ENCODE assay signal across 22 mouse cellular contexts in genomic region chr4:48636831-48637230, GRCm38 (mm10). TPM values are rescaled to one million over a fixed set of nuclear protein-coding genes. Genes with fewer than 3 reads are reported as not detected.
DNase-seq lines count a peak whose midpoint lies in the region; ATAC-seq and TF ChIP-seq lines count a peak whose summit lies in the region.
"Had no signal": no experiment of that assay in that cellular context is flagged by ENCODE, and none has a peak within 500 bp of the region (broad histone marks: within the 10 kb centered on the region; RNA-seq: fewer than 3 reads in every experiment).

No protein-coding gene starts in this region.

- no peaks in the 10 kb centered on the region for H3K9me3 ChIP-seq in intestine, embryonic 14.5 days (ENCODE audit: control insufficient read depth, low read length)
- H3K9me3 ChIP-seq in intestine, postnatal 0 days (ENCODE audit: control insufficient read depth) = no peaks in the 10 kb centered on the region
- H3K9me3 ChIP-seq in intestine, embryonic 15.5 days = no peaks in the 10 kb centered on the region
- H3K9me3 ChIP-seq in intestine, embryonic 16.5 days (ENCODE audit: control insufficient read depth, low read length) = no peaks in the 10 kb centered on the region
- H3K9me3 ChIP-seq: embryonic facial prominence, embryonic 13.5 days; embryonic facial prominence, embryonic 15.5 days; forebrain, embryonic 10.5 days; forebrain, embryonic 12.5 days had no signal

- H3K4me3 ChIP-seq in intestine, embryonic 14.5 days (ENCODE audit: low read depth, low read length) = no peak overlapping the region
- no peak overlapping the region for H3K4me3 ChIP-seq in intestine, postnatal 0 days (ENCODE audit: low read depth, low read length)
- H3K4me3 ChIP-seq in intestine, embryonic 15.5 days (replicated peaks) = no peak overlapping the region
- H3K4me3 ChIP-seq in intestine, embryonic 16.5 days (ENCODE audit: low read length) = no peak overlapping the region
- H3K4me3 ChIP-seq: embryonic facial prominence, embryonic 13.5 days; embryonic facial prominence, embryonic 15.5 days; erythroblast, embryonic 14.5 days; forebrain, embryonic 10.5 days; forebrain, embryonic 12.5 days had no signal

- peaks cover 7% of the 10 kb centered on the region for H3K4me1 ChIP-seq in intestine, embryonic 14.5 days (replicated peaks; ENCODE audit: control insufficient read depth, insufficient read depth, low read length)
- H3K4me1 ChIP-seq in intestine, postnatal 0 days (replicated peaks; ENCODE audit: control insufficient read depth, insufficient read depth, low read length) = no peaks in the 10 kb centered on the region
- H3K4me1 ChIP-seq in intestine, embryonic 15.5 days (replicated peaks) = no peaks in the 10 kb centered on the region
- 0 out of 2 replicates have a peak, but pooled peaks cover 3% of the 10 kb centered on the region for H3K4me1 ChIP-seq in intestine, embryonic 16.5 days (ENCODE audit: control insufficient read depth, insufficient read depth, low read length)
- H3K4me1 ChIP-seq: embryonic facial prominence, embryonic 15.5 days had no signal

- H3K36me3 ChIP-seq in intestine, embryonic 14.5 days (ENCODE audit: control insufficient read depth, insufficient read depth, low read length) = peaks cover 34% of the 10 kb centered on the region
- H3K36me3 ChIP-seq in intestine, postnatal 0 days (ENCODE audit: control insufficient read depth, insufficient read depth) = no peaks in the 10 kb centered on the region
- H3K36me3 ChIP-seq in intestine, embryonic 15.5 days = 0 out of 2 replicates have a peak, but pooled peaks cover 2% of the 10 kb centered on the region
- peaks cover 2% of the 10 kb centered on the region; the same call in 1 of the 2 replicates for H3K36me3 ChIP-seq in intestine, embryonic 16.5 days (ENCODE audit: control insufficient read depth, insufficient read depth, low read length)

- TF ChIP-seq CTCF in intestine, postnatal 0 days (IDR thresholded peaks at IDR 0.05; ENCODE audit: low read depth) = no peak

- ATAC-seq in intestine, embryonic 14.5 days (replicated peaks; ENCODE audit: low FRiP score, low TSS enrichment, low read depth) = no peak
- no peak for ATAC-seq in intestine, postnatal 0 days
- peak; percentile 61; the same call in 1 of the 2 replicates for ATAC-seq in intestine, embryonic 15.5 days
- ATAC-seq in intestine, embryonic 16.5 days = peak; percentile 72; the same call in 1 of the 2 replicates
- ATAC-seq: forebrain, embryonic 14.5 days; forebrain, embryonic 16.5 days had no signal

- H3K4me2 ChIP-seq in intestine, embryonic 14.5 days (ENCODE audit: low read length) = no peak overlapping the region
- no peak overlapping the region for H3K4me2 ChIP-seq in intestine, postnatal 0 days (replicated peaks; ENCODE audit: low read depth)
- H3K4me2 ChIP-seq in intestine, embryonic 15.5 days (replicated peaks) = no peak overlapping the region
- H3K4me2 ChIP-seq in intestine, embryonic 16.5 days (ENCODE audit: low read depth, low read length) = no peak overlapping the region
- H3K4me2 ChIP-seq: embryonic facial prominence, embryonic 13.5 days; embryonic facial prominence, embryonic 15.5 days; forebrain, embryonic 12.5 days had no signal

- DNase-seq in intestine, embryonic 14.5 days (ENCODE audit: low spot score) = peak; percentile 46
- DNase-seq in testis, postnatal 14 days (ENCODE audit: low spot score) = no peak
- DNase-seq: adrenal gland, adult 2 months; adrenal gland, postnatal 10 days; adrenal gland, postnatal 25 days; cerebellum, adult 11 months; cerebellum, adult 18-20 months; cerebellum, adult 8-10 months; cerebellum, adult 9-11 months; cerebellum, postnatal 14 days; cerebellum, postnatal 36 days; embryo, embryonic 11 days had no signal

- no peaks in the 10 kb centered on the region for H3K27me3 ChIP-seq in intestine, embryonic 14.5 days (replicated peaks; ENCODE audit: control insufficient read depth, insufficient read depth, low read length)
- no peaks in the 10 kb centered on the region for H3K27me3 ChIP-seq in intestine, postnatal 0 days (replicated peaks; ENCODE audit: control insufficient read depth, insufficient read depth, low read length)
- H3K27me3 ChIP-seq in intestine, embryonic 15.5 days (replicated peaks) = no peaks in the 10 kb centered on the region
- H3K27me3 ChIP-seq in intestine, embryonic 16.5 days (replicated peaks; ENCODE audit: control insufficient read depth, insufficient read depth, low read length) = no peaks in the 10 kb centered on the region
- H3K27me3 ChIP-seq: embryonic facial prominence, embryonic 13.5 days; embryonic facial prominence, embryonic 15.5 days; forebrain, embryonic 12.5 days had no signal

- 67% methylated on average over 13 of the region's 13 CpGs for WGBS in intestine, embryonic 14.5 days
- 39% methylated on average over 13 of the region's 13 CpGs for WGBS in intestine, postnatal 0 days
- 66% methylated on average over 13 of the region's 13 CpGs for WGBS in intestine, embryonic 15.5 days
- WGBS in intestine, embryonic 16.5 days = 61% methylated on average over 13 of the region's 13 CpGs

- no peak overlapping the region for H3K27ac ChIP-seq in intestine, embryonic 14.5 days (ENCODE audit: low read depth)
- no peak overlapping the region for H3K27ac ChIP-seq in intestine, postnatal 0 days (ENCODE audit: low read depth, low read length)
- no peak overlapping the region for H3K27ac ChIP-seq in intestine, embryonic 15.5 days
- no peak overlapping the region for H3K27ac ChIP-seq in intestine, embryonic 16.5 days (ENCODE audit: low read length)
- H3K27ac ChIP-seq: embryonic facial prominence, embryonic 15.5 days; forebrain, embryonic 10.5 days; forebrain, embryonic 12.5 days had no signal

- H3K9ac ChIP-seq in intestine, embryonic 14.5 days (ENCODE audit: low read length) = no peak overlapping the region
- no peak overlapping the region for H3K9ac ChIP-seq in intestine, postnatal 0 days (ENCODE audit: low read depth, low read length)
- H3K9ac ChIP-seq in intestine, embryonic 15.5 days = no peak overlapping the region
- H3K9ac ChIP-seq in intestine, embryonic 16.5 days (ENCODE audit: low read depth, low read length) = no peak overlapping the region
- H3K9ac ChIP-seq: embryonic facial prominence, embryonic 13.5 days; embryonic facial prominence, embryonic 15.5 days; forebrain, embryonic 12.5 days had no signal

RNA-seq across cellular contexts. Expression of gene Cavin4, which starts 26.5 kb away (rescaled TPM):
- polyA plus RNA-seq in intestine, embryonic 14.5 days (2014; fragmentation: Nextera tagmentation; extraction: Ambion mirVana) = 0.81 and 0.89 TPM in 2 replicates
- 0.05 and 0.09 TPM in 2 replicates for polyA plus RNA-seq in intestine, postnatal 0 days (2015; fragmentation: Nextera tagmentation; extraction: Ambion mirVana)
- polyA plus RNA-seq in intestine, embryonic 15.5 days (2015; fragmentation: Nextera tagmentation; extraction: Ambion mirVana) = 0.35 and 0.39 TPM in 2 replicates
- polyA plus RNA-seq in intestine, embryonic 16.5 days (2015; fragmentation: Nextera tagmentation; extraction: Ambion mirVana) = 0.09 and 0.18 TPM in 2 replicates
- polyA plus RNA-seq: adrenal gland, adult 2 months; erythroblast, embryonic 14.5 days had no signal

RNA-seq across cellular contexts. Expression of gene Tmeff1, which starts 51.9 kb away (rescaled TPM):
- 49.8 and 64.5 TPM in 2 replicates for polyA plus RNA-seq in intestine, embryonic 14.5 days (2014; fragmentation: Nextera tagmentation; extraction: Ambion mirVana)
- 7.8 and 10.2 TPM in 2 replicates for polyA plus RNA-seq in intestine, postnatal 0 days (2015; fragmentation: Nextera tagmentation; extraction: Ambion mirVana)
- 37.4 and 45.4 TPM in 2 replicates for polyA plus RNA-seq in intestine, embryonic 15.5 days (2015; fragmentation: Nextera tagmentation; extraction: Ambion mirVana)
- polyA plus RNA-seq in intestine, embryonic 16.5 days (2015; fragmentation: Nextera tagmentation; extraction: Ambion mirVana) = 5.0 and 5.2 TPM in 2 replicates

Comparison
In these comparisons a context has a peak if more than half of its experiments do, and no peak if none do; other contexts are left out.
1. ATAC-seq: peak in intestine, embryonic 15.5 days (single experiment) and intestine, embryonic 16.5 days (single experiment); none in intestine, embryonic 14.5 days (single experiment) and intestine, postnatal 0 days (single experiment).